Mouse (Mus musculus): ENCODE data around the gene Hgd.
"Not testable (repeated sequence)": the region's sequence is repeated elsewhere in the genome, so short reads cannot be mapped to it uniquely, and the experiment has no call there.

Hgd gene

GRCm38 (mm10) chr16:37626388-37626949, 46.5 kb downstream of the Hgd start:
- no peak for DNase-seq (ENCODE audit: extremely low read depth, low read depth, low spot score)

GRCm38 (mm10) chr16:37628336-37628735, 48.4 kb downstream of the Hgd start:
- DNase-seq (ENCODE audit: extremely low read depth, low read depth, low spot score): no peak

GRCm38 (mm10) chr16:37629011-37629410, 49.1 kb downstream of the Hgd start:
- no peak for DNase-seq (ENCODE audit: extremely low read depth, low read depth, low spot score)

GRCm38 (mm10) chr16:37634578-37634977, 54.6 kb downstream of the Hgd start:
- no peak for DNase-seq (ENCODE audit: extremely low read depth, low read depth, low spot score)

GRCm38 (mm10) chr16:37635095-37635494, 55.1 kb downstream of the Hgd start:
- DNase-seq (ENCODE audit: extremely low read depth, low read depth, low spot score): no peak

- DNase-seq (ENCODE audit: extremely low read depth, low read depth, low spot score): no peak
Observed at GRCm38 (mm10) chr16:37636107-37636506, 56.2 kb downstream of the Hgd start.

- DNase-seq (ENCODE audit: extremely low read depth, low read depth, low spot score): no peak
Observed at GRCm38 (mm10) chr16:37637802-37638201, 57.8 kb downstream of the Hgd start.

- DNase-seq (ENCODE audit: extremely low read depth, low read depth, low spot score): not testable (repeated sequence)
Observed at GRCm38 (mm10) chr16:37640522-37640921, 60.6 kb downstream of the Hgd start.

GRCm38 (mm10) chr16:37644486-37644885, 64.5 kb downstream of the Hgd start:
- no peak for DNase-seq (ENCODE audit: extremely low read depth, low read depth, low spot score)

GRCm38 (mm10) chr16:37645211-37645610, 65.3 kb downstream of the Hgd start:
- DNase-seq (ENCODE audit: extremely low read depth, low read depth, low spot score): no peak

- no peak for DNase-seq (ENCODE audit: extremely low read depth, low read depth, low spot score)
Observed at GRCm38 (mm10) chr16:37645799-37646198, 65.8 kb downstream of the Hgd start.

GRCm38 (mm10) chr16:37647067-37647466, 67.1 kb downstream of the Hgd start:
- no peak for DNase-seq (ENCODE audit: extremely low read depth, low read depth, low spot score)

GRCm38 (mm10) chr16:37647936-37648335, 68.0 kb downstream of the Hgd start:
- no peak for DNase-seq (ENCODE audit: extremely low read depth, low read depth, low spot score)

GRCm38 (mm10) chr16:37649068-37649467, 69.1 kb downstream of the Hgd start:
- DNase-seq (ENCODE audit: extremely low read depth, low read depth, low spot score): no peak

- DNase-seq (ENCODE audit: extremely low read depth, low read depth, low spot score): no peak
Observed at GRCm38 (mm10) chr16:37651467-37651866, 71.5 kb downstream of the Hgd start.

GRCm38 (mm10) chr16:37652654-37653053, 72.7 kb downstream of the Hgd start:
- no peak for DNase-seq (ENCODE audit: extremely low read depth, low read depth, low spot score)

GRCm38 (mm10) chr16:37653058-37653457, 73.1 kb downstream of the Hgd start:
- DNase-seq (ENCODE audit: extremely low read depth, low read depth, low spot score): no peak

GRCm38 (mm10) chr16:37653731-37654657, 74.0 kb downstream of the Hgd start, which contains the start of gene Ndufb4:
Gene Ndufb4, minus strand, starts transcription at chr16:37654453.
- peak; percentile 50 for DNase-seq (ENCODE audit: extremely low read depth, low read depth, low spot score)

- no peak for DNase-seq (ENCODE audit: extremely low read depth, low read depth, low spot score)
Observed at GRCm38 (mm10) chr16:37654831-37655455, 75.0 kb downstream of the Hgd start.

GRCm38 (mm10) chr16:37655756-37656347, 75.9 kb downstream of the Hgd start:
- DNase-seq (ENCODE audit: extremely low read depth, low read depth, low spot score): no peak

GRCm38 (mm10) chr16:37656796-37657195, 76.8 kb downstream of the Hgd start:
- DNase-seq (ENCODE audit: extremely low read depth, low read depth, low spot score): no peak
